Mouse (Mus musculus) MEL (cell line): ENCODE data around the gene Npl.

ENCODE experiments used
- CTCF ChIP-seq, 3 experiments: IDR thresholded peaks in 2 of 3; conservative IDR thresholded peaks in 1 of 3; 2 replicates each; pipeline ENCODE4 v1.5.1; 2011 to 2012; ENCODE audit warnings: low read length in 3 of 3, low read depth in 2 of 3, mild to moderate bottlenecking in 2 of 3, improper control_type of control experiment in 1 of 3, inconsistent platforms in 1 of 3, mixed read lengths in 1 of 3, moderate library complexity in 1 of 3; ENCODE audit not compliant: control insufficient read depth in 1 of 3, insufficient read depth in 1 of 3, poor library complexity in 1 of 3, severe bottlenecking in 1 of 3
- KAT2A ChIP-seq: conservative IDR thresholded peaks from 2 replicates; pipeline ENCODE4 v1.6.1; 2012; ENCODE audit warnings: low read depth, low read length, improper control_type of control experiment, inconsistent platforms
- POLR2A ChIP-seq, 2 experiments: IDR thresholded peaks; 2 replicates each; pipeline ENCODE4 v1.6.1; 2011 to 2012; ENCODE audit warnings: low read length in 2 of 2, mild to moderate bottlenecking in 2 of 2, control low read depth in 1 of 2, improper control_type of control experiment in 1 of 2, low read depth in 1 of 2, moderate library complexity in 1 of 2; ENCODE audit not compliant: control insufficient read depth in 1 of 2, insufficient read depth in 1 of 2, poor library complexity in 1 of 2
- RCOR1 ChIP-seq: IDR thresholded peaks from 2 replicates; pipeline ENCODE4 v1.6.1; 2012; ENCODE audit warnings: low read depth, mild to moderate bottlenecking, inconsistent platforms, low read length, improper control_type of control experiment
- SMC3 ChIP-seq: IDR thresholded peaks from 2 replicates; pipeline ENCODE4 v1.6.1; 2011; ENCODE audit warnings: low read depth, low read length, improper control_type of control experiment
- TAL1 ChIP-seq: IDR thresholded peaks from 2 replicates; pipeline ENCODE4 v1.6.1; 2012; ENCODE audit warnings: mild to moderate bottlenecking, inconsistent platforms, low read length, moderate library complexity, mixed read lengths
- USF1 ChIP-seq: IDR thresholded peaks from 2 replicates; pipeline ENCODE4 v1.6.1; 2014; ENCODE audit warnings: low read depth, mild to moderate bottlenecking, inconsistent platforms, low read length, improper control_type of control experiment, moderate library complexity
- ZC3H11A ChIP-seq: IDR thresholded peaks from 2 replicates; pipeline ENCODE4 v1.6.1; 2012; ENCODE audit warnings: low read depth, mild to moderate bottlenecking, inconsistent platforms, low read length, improper control_type of control experiment

- TF ChIP-seq CTCF (IDR thresholded peaks at IDR 0.05 in 2 of 3, conservative IDR thresholded peaks at IDR 0.05 in 1 of 3; ENCODE audit: control insufficient read depth in 1 of 3, insufficient read depth in 1 of 3, low read depth in 2 of 3, low read length in 3 of 3, poor library complexity in 1 of 3, severe bottlenecking in 1 of 3) (no peak), KAT2A (no peak), RCOR1 (no peak), POLR2A (IDR thresholded peaks at IDR 0.05; ENCODE audit: control insufficient read depth in 1 of 2, insufficient read depth in 1 of 2, low read depth in 1 of 2, low read length in 2 of 2, poor library complexity in 1 of 2) (no peak), TAL1 (no peak), USF1 (no peak), ZC3H11A (no peak), SMC3 (no peak)
Observed at GRCm38 (mm10) chr1:153535611-153536010, 14.2 kb downstream of the Npl start.
